Mouse (Mus musculus) adrenal gland, adult (tissue): ENCODE measurements at regions not wholly inside any gene's neighbourhood (a gene's known extent, or its start where the extent isn't known, plus 50 kb on each side); places are given as distances from the start of the nearest gene placed in this dataset.
"Not testable (repeated sequence)": the region's sequence is repeated elsewhere in the genome, so short reads cannot be mapped to it uniquely, and the experiment has no call there.

Experiments used
- DNase-seq, 2 experiments: peaks; one replicate each; pipeline ENCODE4 v3.0.0; 2022 to 2023; ENCODE audit warnings: low spot score in 1 of 2; ENCODE audit not compliant: inconsistent age in 2 of 2

DNA sequence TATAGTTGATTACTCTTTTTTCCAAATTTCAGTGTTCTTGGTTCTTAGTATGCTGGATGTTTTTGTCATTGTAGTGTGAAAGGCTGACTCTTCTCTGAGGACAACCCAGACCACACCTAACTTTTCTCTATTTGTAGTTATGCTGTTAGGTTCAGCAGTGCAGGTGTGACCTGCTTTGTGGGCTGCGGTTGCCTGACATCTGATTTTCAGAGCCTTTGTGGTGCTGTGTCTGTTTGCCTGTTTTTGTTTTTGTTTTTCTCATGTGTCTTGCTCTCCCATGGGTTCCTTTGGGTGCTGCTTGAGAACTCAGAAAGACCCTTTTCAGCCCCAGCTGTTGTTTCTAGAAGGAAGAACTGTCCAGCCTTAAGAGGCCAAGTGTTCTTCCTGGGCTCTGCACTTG is 52.0 kb upstream of the Trpm1 start:
- no peak for DNase-seq

DNA sequence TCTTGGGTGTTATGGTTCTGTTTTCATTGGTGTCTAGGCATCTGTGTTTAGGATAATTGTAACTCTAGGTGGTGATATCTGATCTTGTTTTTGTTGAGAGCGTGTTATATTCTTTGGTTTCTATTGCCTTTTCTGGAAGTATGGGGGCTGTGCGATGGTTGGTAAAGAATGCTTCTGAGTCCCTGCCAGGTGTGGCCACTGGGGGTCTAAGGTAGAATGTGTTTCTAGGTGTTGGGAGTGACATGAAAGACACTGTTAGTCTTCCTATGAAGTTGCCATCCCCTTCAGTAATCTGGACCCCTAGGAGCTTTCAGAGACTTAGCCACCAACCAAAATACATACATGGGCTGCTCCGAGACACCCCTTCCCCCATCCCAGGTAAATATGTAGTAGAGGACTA is 54.0 kb upstream of the Trpm1 start:
- DNase-seq, result no peak

DNA sequence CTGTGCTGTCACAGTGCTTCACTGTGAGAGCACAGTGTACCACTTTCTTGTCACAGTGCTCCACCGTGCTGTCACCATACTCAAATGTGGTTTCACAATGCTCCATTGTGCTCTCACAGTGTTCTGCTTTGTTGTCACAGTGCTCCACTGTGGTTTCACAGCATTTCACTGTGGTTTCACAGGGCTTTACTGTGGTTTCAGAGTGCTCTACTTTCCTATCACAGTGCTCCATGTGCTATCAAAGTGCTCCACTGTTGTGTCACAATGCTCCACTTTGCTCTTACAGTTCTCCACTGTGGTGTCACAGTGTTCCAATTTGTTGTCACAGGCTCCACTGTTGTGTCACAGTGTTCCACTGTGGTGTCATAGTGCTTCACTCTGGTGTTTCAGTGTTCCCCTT is 63.6 kb upstream of the Trpm1 start:
- DNase-seq, result no peak

DNA sequence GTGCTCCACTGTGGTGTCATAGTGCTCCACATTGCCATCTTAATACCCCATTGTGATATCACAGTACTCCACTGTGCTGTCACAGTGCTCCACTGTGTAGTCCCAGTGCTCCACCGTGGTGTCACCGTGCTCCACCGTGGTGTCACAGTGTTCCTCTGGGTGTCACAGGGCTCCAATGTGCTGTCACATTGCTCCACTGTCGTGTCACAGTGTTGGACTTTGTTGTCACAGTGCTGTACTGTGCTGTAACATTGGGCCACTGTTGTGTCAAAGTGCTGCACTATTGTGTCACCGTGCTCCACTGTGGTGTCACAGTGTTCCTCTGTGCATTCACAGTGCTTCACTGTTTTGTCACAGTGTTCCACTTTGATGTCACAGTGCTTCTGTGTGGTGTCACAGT is 64.6 kb upstream of the Trpm1 start:
- DNase-seq, result no peak

DNA sequence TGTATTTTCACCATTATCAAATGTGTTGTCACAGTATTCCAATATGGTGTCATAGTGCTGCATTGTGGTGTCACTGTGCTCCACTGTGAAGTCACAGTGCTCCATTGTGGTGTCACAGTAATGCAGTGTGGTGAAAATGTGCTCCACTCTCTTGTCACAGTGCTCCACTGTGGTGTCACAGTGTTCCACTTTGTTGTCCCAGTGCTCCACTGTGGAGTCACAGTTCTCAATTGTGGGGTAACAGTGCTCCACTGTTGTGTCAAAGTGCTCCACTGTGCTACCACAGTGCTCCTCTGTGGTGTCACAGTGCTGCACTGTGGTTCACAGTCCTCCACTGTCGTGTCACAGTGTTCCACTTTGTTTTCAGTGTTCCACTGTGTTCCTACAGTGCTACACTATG is 69.7 kb upstream of the Trpm1 start:
- DNase-seq, result not testable (repeated sequence)

DNA sequence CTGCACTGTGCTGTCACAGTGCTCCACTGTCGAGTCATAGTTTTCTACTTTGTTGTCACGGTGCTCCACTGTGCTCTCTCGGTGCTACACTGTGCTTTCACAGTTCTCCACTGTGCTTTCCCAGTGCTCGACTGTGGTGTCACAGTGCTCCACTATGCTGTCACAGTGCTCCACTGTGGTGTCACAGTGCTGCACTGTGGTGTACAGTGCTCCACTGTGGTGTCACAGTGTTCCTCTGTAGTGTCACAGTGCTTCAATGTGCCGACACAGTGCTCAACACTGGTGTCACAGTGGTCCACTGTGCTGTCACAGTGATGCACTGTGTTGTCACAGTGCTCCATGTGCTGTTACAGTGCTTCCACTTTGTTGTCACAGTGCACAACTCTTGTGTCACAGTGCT is 71.0 kb upstream of the Trpm1 start:
- DNase-seq, result no peak

DNA sequence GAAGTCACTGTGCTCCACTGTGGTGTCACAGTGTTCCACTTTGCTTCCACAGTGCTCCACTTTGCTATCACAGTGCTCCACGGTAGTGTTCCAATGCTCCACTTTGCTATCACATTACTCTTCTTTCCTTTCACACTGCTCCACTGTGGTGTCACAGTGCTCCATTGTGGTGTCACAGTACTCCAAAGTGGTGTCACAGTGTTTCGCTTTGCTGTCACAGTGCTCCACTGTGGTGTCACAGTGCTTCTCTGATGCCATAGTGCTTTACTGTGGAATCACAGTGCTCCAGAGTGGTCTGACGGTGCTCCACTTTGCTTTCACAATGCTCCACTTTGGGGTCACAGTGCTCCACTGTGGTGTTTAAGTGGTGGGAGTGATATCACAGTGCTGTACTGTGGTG is 71.4 kb upstream of the Trpm1 start:
- DNase-seq, result no peak

DNA sequence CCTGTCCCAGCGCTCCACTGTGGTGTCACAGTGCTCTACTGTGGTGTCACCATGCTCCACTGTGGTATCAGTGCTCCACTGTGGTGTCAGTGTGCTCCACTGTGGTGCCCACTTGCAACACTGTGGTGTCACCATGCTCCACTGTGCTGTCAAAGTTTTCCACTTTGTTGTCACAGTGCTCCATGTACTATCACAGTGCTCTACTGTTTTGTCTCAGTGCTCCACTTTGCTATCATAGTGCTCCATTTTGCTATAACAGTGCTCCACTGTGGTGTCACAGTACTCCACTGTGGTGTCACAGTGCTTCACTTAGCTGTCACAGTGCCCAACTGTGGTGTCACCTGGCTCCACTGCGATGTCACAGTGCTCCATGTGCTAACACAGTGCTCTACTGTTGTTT is 72.0 kb upstream of the Trpm1 start:
- peak in 1 of 2 experiments; percentile 1 for DNase-seq

DNA sequence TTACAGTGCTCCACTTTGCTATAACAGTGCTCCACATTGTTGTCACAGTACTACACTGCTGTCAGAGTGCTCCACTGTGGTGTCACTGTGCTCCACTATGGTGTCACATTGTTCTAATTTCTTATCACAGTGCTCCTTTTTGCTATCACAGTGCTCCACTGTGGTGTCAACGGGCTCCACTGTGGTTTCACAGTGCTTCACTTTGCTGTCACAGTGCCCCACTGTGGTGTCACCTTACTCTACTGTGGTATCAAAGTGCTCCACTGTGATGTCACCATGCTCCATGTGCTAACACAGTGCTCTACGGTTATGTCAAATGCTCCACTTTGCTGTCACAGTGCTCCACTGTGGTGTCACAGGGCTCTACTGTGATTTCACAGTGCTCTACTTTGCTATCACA is 72.6 kb upstream of the Trpm1 start:
- no peak for DNase-seq

DNA sequence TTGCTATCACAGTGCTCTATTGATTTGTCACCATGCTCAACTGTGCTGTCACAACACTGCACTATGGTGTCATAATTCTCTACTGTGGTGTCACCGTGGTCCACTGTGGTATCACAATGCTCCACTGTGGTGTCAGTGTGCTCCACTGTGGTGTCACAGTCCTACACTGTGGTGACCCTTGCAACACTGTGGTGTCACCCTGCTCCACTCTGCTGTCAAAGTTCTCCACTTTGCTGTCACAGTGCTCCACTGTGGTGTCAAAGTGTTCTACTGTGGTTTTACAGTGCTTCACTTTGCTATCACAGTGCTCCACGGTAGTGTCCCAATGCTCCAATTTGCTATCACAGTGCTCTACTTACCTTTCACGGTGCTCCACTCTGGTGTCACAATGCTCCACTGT is 74.3 kb upstream of the Trpm1 start:
- no peak for DNase-seq

DNA sequence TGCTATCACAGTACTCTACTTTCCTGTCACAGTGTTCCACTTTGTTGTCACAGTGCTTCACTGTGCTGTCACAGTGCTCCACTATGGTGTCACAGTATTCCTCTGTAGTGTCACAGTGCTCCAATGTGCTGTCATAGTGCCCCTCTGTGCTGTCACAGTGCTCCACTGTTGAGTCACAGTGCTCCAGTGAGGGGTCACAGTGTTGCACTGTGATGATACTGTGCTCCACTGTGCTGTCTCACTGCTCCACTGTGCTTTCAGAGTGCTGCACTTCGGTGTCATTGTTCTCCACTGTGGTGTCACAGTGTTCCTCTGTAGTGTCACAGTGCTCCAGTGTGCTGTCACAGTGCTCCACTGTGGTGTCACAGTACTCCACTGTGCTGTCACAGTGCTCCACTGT is 75.0 kb upstream of the Trpm1 start:
- no peak for DNase-seq

DNA sequence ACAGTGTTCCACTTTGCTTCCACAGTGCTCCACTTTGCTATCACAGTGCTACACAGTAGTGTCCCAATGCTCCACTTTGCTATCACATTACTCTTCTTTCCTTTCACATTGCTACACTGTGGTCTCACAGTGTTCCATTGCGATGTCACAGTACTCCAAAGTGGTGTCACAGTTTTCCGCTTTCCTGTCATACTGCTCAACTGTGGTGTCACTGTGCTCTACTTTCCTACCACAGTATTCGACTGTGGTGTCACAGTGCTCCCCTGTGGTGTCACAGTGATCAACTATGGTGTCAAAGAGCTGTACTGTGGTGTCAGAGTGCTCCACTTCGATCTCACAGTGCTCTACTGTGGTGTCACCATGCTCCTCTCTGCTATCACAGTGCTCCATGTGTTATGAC is 76.1 kb upstream of the Trpm1 start:
- DNase-seq, result peak in 1 of 2 experiments; percentile 4

DNA sequence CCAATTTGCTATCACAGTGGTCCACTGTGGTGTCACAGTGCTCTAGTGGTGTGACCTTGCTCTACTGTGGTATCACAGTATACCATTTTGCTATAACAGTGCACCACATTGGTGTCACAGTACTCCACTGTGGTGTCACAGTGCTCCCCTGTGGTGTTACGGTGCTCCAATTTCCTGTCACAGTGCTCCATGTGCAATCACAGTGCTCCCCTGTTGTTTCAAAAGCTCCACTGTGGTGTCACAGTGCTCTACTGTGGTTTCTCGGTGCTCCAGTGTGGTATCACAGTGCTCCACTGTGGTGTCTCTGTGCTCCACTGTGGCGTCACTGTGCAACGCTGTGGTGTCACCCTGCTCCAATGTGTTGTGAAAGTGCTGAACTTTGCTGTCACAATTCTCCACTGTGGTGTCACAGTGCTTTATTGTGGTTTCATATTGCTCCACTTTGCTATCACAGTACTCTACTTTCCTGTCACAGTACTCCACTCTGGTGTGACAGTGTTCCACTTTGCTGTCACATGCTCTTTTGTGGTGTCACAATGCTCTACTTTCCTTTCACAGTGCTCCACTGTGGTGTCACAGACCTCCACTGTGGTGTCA is 76.8 kb upstream of the Trpm1 start:
- DNase-seq, result peak in 1 of 2 experiments; percentile 1

DNA sequence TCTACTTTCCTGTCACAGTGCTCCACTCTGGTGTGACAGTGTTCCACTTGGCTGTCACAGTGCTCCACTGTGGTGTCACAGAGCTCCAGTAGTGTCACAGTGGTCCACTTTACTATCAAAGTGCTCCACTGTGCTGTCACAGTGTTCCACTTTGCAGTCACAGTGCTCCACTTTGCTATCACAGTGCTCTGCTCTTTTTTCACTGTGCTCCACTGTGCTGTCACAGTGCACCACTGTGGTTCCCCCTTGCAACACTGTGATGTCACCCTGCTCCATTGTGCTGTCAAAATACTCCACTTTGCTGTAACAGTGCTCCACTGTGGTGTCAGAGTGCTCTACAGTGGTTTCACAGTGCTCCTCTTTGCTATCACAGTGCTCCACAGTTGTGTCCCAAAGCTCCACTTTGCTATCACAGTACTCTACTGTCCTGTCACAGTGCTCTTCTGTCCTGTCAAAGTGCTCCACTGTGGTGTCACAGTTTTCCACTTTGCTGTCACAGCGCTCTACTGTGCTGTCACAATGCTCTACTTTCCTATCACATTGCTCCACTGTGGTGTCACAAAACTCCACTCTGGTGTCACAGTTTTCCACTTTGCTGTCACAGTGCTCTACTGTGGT is 77.8 kb upstream of the Trpm1 start:
- DNase-seq, result no peak

DNA sequence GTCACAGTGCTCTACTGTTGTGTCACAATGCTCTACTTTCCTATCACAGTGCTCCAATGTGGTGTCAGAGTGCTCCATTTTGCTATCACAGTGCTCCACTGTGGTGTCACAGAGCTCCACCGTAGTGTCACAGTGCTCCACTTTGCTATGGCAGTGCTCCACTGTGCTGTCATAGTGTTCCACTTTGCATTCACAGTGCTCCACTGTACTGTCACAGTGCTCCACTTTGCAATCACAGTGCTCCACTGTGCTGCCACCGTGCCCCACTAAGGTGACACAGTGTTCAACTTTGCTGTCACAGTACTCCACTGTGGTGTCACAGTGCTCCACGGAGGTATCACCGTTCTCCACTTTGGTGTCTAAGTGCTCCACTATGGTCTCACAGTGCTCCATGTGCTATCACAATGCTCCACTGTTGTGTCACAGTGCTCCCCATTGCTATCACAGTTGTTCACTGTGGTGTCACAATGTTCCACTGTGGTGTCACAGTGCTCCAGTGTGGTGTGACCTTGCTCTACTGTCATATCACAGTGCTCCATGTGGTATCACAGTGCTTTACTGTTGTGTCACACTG is 78.9 kb upstream of the Trpm1 start:
- DNase-seq, result peak in 1 of 2 experiments; percentile 2

DNA sequence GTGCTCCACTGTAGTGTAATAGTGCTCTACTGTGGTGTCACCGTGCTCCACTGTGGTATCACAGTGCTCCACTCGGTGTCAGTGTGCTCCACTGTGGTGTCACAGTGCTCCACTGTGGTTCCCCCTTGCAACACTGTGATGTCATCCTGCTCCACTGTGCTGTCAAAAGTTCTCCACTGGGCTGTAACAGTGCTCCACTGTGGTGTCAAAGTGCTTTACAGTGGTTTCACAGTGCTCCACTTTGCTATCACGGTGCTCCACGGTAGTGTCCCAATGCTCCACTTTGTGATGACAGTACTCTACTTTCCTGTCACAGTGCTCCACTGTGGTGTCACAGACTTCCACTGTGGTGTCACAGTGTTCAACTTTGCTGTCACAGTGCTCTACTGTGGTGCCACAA is 79.4 kb upstream of the Trpm1 start:
- no peak for DNase-seq

DNA sequence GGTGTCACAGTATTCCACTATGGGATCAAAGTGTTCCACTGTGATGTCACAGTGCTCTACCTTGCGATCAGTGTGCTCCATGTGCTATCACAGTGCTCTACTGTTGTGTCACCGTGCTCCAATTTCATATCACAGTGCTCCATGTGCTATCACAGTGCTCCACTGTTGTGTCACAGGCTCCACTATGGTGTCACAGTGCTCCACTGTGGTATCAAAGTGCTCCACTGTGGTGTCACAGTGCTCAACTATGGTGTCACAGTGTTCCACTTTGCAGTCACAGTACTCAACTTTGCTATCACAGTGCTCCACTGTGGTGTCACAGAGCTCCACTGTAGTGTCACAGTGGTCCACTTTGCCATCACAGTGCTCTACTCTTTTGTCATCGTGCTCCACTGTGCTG is 79.9 kb upstream of the Trpm1 start:
- peak in 1 of 2 experiments; percentile 1 for DNase-seq

DNA sequence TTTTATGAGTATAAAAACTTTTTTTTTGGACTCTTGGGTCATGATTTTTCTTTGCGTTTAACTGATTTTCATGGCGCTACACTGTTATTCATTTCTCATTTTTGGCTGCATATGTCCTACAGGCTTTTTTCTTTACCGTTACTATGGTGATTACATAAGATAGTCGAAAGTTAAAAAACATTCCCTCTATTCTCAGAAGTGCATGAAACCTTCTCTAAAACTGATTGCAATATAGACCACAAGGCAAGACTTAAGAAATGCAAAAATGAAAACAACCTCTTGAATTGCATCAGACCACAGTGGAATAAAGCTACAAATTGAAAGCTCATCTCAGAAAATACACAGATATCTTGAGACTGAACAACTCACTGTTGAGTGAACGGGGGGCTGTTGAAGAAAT is 82.7 kb upstream of the Trpm1 start:
- no peak for DNase-seq

DNA sequence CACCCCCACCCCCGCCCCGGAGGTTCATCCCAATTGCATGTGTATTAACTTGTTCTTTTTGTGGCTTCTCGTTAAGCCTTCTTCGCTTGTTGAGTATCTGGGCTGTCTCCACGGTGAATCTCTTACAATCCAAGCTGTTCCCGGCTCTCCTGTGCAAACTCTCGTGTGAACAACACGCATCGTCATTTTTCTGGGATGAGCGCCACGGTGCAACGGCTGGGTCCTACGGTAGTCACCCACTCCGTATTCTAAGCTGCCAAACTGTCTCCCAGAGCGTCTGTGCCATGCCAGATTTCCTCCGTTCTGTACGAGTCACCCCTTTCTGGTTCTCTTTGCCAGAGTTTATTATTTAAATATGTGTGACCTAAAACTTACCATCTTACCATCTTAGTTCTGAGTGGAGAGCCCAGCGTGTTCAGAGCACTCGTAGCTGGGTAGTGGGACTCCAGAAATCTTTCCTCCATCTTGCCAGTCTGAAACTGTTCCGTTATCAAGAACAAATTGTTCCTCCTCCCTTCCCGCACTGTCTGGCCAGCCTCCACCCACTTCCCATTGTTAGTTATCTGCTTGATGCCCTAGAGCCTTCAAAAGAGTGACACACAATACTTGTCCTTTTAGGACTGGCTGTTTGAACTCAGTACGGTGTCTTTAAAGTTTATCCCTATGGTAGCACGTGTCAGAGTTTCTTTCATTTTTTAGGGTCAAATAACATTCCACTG is 87.9 kb upstream of the Trpm1 start:
- DNase-seq, result peak in 1 of 2 experiments; percentile 46

DNA sequence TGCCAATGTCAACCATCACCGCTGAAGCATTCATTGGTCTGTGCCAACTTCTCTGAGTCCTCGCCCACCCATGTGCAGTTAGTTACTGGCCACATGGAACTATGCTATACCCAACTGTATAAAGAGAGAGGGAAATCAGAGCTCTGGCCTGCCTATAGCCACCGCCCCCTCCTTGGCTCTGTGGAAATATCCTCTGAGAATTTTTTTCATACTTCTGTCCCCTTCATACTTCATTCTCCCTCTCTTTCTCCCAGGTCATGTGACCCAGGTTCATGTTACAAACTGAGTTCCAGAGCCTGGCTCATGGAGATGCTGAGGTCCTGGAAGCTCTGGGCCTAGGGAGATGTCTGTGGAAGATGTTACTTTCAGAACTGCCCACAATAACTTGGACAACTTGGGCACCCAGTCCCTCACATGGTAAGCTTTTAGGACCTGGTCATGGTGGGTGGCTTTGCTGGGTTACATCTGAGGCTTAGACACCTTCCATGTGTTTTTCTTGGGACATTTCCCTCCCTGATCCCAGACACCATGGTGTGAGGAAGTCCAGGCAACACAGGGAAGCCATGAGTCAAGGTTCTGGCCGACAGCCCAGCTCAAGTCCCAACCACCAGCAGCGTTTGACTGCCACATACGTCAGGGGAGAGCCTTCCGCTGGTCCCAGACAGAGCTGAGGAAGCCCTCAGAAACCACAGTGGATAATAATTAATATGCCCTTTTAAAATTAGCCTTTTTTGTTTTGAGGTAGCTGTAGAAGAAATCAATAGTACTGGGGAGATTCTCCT is 89.0 kb upstream of the Trpm1 start:
- DNase-seq, result peak; percentile 87 to 89

DNA sequence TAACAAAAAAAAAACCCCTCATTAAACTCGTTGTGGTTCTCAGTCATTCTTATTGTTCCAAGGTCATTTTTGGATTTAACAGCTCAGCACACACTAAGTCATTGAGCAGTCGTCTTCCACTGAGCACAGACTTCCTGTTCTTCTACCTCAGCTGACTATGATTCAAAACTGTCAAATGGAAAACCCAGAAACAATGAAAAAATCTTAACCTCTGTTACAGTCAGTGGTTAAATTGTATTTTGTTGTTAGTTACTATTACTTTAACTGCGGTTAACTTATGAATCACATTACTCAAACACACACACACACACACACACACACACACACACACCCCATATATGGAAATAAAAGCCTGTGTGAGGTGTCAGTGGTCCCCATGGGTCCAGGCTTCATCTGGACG is 92.5 kb upstream of the Trpm1 start:
- no peak for DNase-seq

DNA sequence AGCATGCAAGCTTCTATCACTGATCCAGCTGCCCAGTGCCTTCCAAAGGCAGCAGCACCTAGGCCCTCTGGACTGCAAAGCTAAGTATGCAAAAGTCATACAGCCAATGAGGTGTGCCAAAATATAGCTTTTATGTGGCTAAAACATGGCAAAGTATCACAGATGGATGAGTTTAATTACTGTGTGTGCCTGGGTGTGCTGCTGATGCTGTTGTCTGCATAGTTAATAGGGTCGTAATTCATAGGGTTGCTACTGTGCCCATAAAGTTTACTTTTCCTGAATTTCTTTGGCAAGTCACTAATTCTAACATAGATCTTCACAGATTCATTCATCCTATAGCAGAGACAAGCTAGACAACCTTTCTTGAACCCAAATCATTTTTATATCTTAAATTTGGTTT is 93.1 kb upstream of the Trpm1 start:
- no peak for DNase-seq
